Mouse (Mus musculus) limb, embryonic 14.5 days (tissue): ENCODE measurements around the gene Magi3. TPM values are rescaled to one million over a fixed set of nuclear protein-coding genes. Genes with fewer than 3 reads are reported as not detected.

Experiments
- ATAC-seq: fragments of 200-750 bp; cut with Nextera tagmentation; 2 replicates; pipeline ENCODE4 v1.8.0; 2017; ENCODE audit warnings: low read depth, moderate number of reproducible peaks, moderate TSS enrichment; ENCODE audit not compliant: low FRiP score
- DNase-seq: peaks from one replicate; pipeline ENCODE4 v3.0.0-alpha.2; 2015; ENCODE audit warnings: low spot score
- H3K27ac ChIP-seq: fragments of 300-500 bp; sonication (generic); replicated peaks from 2 replicates; pipeline ENCODE4 v1.5.1; 2014; ENCODE audit warnings: low read depth, mild to moderate bottlenecking, low read length, moderate library complexity, mixed read lengths
- H3K27me3 ChIP-seq: fragments of 300-500 bp; sonication (generic); 2 replicates; pipeline ENCODE4 v1.6.1; 2014; ENCODE audit warnings: low read length, mixed read lengths; ENCODE audit not compliant: control insufficient read depth, insufficient read depth
- H3K36me3 ChIP-seq: fragments of 300-500 bp; sonication (generic); 2 replicates; pipeline ENCODE4 v1.6.1; 2014; ENCODE audit warnings: mild to moderate bottlenecking, low read length, moderate library complexity, mixed read lengths; ENCODE audit not compliant: control insufficient read depth, insufficient read depth
- H3K4me1 ChIP-seq: fragments of 300-500 bp; sonication (generic); 2 replicates; pipeline ENCODE4 v1.6.1; 2014; ENCODE audit warnings: antibody characterized with exemption, low read length, mixed read lengths; ENCODE audit not compliant: control insufficient read depth, insufficient read depth
- H3K4me2 ChIP-seq: fragments of 300-500 bp; sonication (generic); replicated peaks from 2 replicates; pipeline ENCODE4 v1.6.1; 2014; ENCODE audit warnings: low read depth, mild to moderate bottlenecking, low read length, moderate library complexity; ENCODE audit not compliant: severe bottlenecking
- H3K4me3 ChIP-seq: fragments of 300-500 bp; sonication (generic); replicated peaks from 2 replicates; pipeline ENCODE4 v1.5.1; 2014; ENCODE audit warnings: low read length
- H3K9ac ChIP-seq: fragments of 300-500 bp; sonication (generic); 2 replicates; pipeline ENCODE4 v1.6.1; 2014; ENCODE audit warnings: mild to moderate bottlenecking, low read depth, low read length, moderate library complexity; ENCODE audit not compliant: severe bottlenecking
- H3K9me3 ChIP-seq: fragments of 300-500 bp; sonication (generic); 2 replicates; pipeline ENCODE4 v1.6.1; 2016; ENCODE audit warnings: low read length; ENCODE audit not compliant: control insufficient read depth
- POLR2A ChIP-seq: fragments of 200-500 bp; IDR thresholded peaks from 2 replicates; pipeline ENCODE4 v1.8.0; 2012; ENCODE audit warnings: inconsistent platforms, mild to moderate bottlenecking, moderate library complexity, borderline replicate concordance; ENCODE audit not compliant: insufficient read depth, insufficient read length; ENCODE audit errors: extremely low read depth
- WGBS: fragments of 180-500 bp; shearing (Covaris S2); extraction: QIAGEN DNeasy Blood & Tissue Kit; methylation state at CpG from one replicate; pipeline ENCODE4 v1.1.7; 2014; 5-methylcytosine and 5-hydroxymethylcytosine counted together
- polyA plus RNA-seq, 2 experiments: library from polyadenylated mRNA; depleted of rRNA in 1 of 2; stranded (reverse) in 1 of 2; unstranded in 1 of 2; fragments of >200 nt; fragmentation: Nextera tagmentation in 1 of 2; extraction: Ambion mirVana in 1 of 2; gene quantifications; 2 replicates each; pipeline versions ENCODE4 v1.2.1 to v1.2.3; 2012 to 2014

Magi3 gene
- polyA plus RNA-seq, 2 experiments = 4.8 to 9.2 TPM

DNA sequence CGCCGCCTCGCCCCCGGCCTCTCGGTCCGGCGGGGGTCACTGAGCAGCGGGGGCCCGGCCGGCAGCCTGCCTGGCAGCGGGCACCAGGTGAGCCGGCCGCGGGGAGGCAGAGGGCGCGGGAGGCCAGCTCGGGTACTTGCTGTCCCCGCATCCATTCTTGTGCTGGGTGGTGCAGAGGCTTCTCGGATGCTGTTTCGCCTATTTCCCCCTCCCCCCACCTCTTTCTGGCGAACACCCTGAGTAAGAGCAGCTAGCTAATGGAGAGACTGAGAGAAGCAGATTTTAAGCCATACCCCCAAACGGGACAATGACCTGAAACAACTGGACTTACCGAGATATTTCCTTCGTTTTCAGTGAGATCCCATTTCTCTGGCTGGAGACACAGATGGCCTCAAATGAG is 251.5 kb downstream of the Magi3 start:
- peak; percentile 54 for ATAC-seq
- H3K4me2 ChIP-seq = peak overlapping the region; percentile 80
- peak overlapping the region; percentile 96 for H3K27ac ChIP-seq
- H3K4me3 ChIP-seq = peak overlapping the region; percentile 90
- H3K36me3 ChIP-seq = peaks cover 22% of the 10 kb centered on the region
- under 1% methylated on average over 23 of the region's 24 CpGs for WGBS
- peaks cover 7% of the 10 kb centered on the region; the same call in 1 of the 2 replicates for H3K4me1 ChIP-seq
- H3K9ac ChIP-seq = peak overlapping the region; percentile 90
- TF ChIP-seq POLR2A = no peak
- DNase-seq = no peak
- no peaks in the 10 kb centered on the region for H3K9me3 ChIP-seq
- H3K27me3 ChIP-seq = no peaks in the 10 kb centered on the region

DNA sequence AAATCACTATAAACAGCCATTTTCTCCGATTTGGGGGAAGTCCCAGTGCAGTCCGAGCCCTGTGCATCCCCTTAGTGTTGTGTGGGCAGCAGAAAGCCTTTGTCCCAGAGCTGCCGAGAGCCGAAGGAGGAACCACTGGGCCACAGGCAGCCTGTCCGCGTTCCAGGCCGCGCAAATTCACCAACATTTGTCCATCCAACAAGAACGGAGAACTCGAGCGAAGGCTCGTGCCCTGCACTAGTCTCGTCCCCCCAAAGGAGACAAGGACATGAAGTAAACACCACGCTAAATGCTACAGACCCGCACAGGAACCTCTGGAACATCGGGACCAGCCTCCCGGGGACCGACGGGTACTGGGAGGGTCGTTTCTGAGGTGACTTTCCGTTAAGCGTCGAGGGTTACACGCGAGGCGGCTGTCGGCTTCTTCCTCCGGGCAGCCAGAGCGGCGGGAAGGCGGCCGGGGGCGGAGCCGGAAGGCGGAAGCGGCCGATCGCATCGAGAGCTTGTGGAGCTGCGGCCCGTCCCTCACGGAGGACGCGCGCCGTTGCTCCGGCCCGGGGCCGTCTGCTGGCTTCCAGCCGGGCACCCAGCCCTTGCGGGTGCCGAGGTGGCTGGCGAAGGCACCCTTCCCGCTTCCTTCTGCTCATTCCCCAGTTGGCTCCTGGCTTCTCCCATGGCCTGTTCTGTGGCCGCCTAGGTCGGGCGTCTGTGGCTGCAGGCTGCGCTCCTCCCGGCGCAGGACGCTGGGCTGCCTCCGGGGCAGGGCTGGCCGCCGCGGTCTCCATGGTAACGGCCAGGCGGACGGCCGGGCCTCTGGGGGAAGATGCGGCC is 252.1 kb downstream of the Magi3 start, which contains the start of gene Phtf1:
Gene Phtf1 (plus strand): TSS at position 250 of the 831 bp plus-strand sequence.
- H3K36me3 ChIP-seq = peaks cover 25% of the 10 kb centered on the region
- H3K9ac ChIP-seq = peak within 1 kb of the TSS; percentile 90
- peak; percentile 56; the same call in 1 of the 2 replicates for TF ChIP-seq POLR2A
- H3K4me1 ChIP-seq = peaks cover 7% of the 10 kb centered on the region; the same call in 1 of the 2 replicates
- under 1% methylated on average over 49 of the region's 70 CpGs for WGBS
- H3K27ac ChIP-seq = peak within 1 kb of the TSS; percentile 96
- H3K4me3 ChIP-seq = peak within 1 kb of the TSS; percentile 90
- peak within 1 kb of the TSS; percentile 80 for H3K4me2 ChIP-seq
- H3K27me3 ChIP-seq = no peaks in the 10 kb centered on the region
- no peaks in the 10 kb centered on the region for H3K9me3 ChIP-seq
- DNase-seq = peak; percentile 75
- peak; percentile 94 for ATAC-seq

DNA sequence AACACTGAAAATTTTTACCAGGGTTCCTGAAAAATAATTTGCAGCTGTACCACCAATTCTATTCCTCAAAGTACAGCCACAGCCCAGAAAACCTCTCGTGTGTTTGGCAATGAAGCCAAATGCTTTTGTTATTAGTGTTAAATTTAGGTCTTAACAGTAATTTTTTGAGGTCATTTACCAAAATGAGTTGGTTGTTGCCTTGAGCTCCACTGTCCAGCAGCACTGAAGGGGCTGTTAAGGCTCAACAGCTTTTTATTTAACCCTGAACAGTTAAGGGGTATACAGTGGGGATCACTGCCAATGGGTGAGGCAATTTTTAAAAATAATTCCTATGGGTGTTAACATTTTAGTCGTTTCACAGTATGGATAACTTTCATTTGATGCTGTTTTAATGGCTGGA is 252.9 kb downstream of the Magi3 start:
- H3K27me3 ChIP-seq = no peaks in the 10 kb centered on the region
- H3K4me3 ChIP-seq = peak overlapping the region; percentile 90
- H3K4me1 ChIP-seq = peaks cover 7% of the 10 kb centered on the region; the same call in 1 of the 2 replicates
- no peak for TF ChIP-seq POLR2A
- WGBS = 20% methylated on average over 2 of the region's 2 CpGs
- H3K9me3 ChIP-seq = no peaks in the 10 kb centered on the region
- peaks cover 31% of the 10 kb centered on the region for H3K36me3 ChIP-seq
- no peak for DNase-seq
- H3K4me2 ChIP-seq = peak overlapping the region; percentile 80
- peak overlapping the region; percentile 90 for H3K9ac ChIP-seq
- no peak for ATAC-seq
- peak overlapping the region; percentile 96 for H3K27ac ChIP-seq
